Mouse (Mus musculus) layer of hippocampus, adult 2 months (tissue): Measurements from ENCODE around the gene Map3k7cl. TPM values are rescaled to one million over a fixed set of nuclear protein-coding genes. Genes with fewer than 3 reads are reported as not detected.

Experiments
- DNase-seq, 2 experiments: peaks; one replicate each; pipeline ENCODE4 v3.0.0; 2022; ENCODE audit warnings: low spot score in 2 of 2
- H3K27ac ChIP-seq: fragments of 200-600 bp; 2 replicates; pipeline ENCODE4 v1.8.1; 2022
- H3K4me3 ChIP-seq: fragments of 200-600 bp; 2 replicates; pipeline ENCODE4 v1.8.1; 2022; ENCODE audit warnings: mild to moderate bottlenecking
- CTCF ChIP-seq: fragments of 200-600 bp; conservative IDR thresholded peaks from 2 replicates; pipeline ENCODE4 v1.8.1; 2022; ENCODE audit warnings: antibody characterized with exemption, mild to moderate bottlenecking, moderate library complexity
- total RNA-seq, 2 experiments: library from RNA; stranded (reverse); gene quantifications; 2 replicates each; pipeline ENCODE4 v1.2.3; 2021

Gene Map3k7cl
- total RNA-seq, 2 experiments from 2014 or later: 0.49 TPM; not detected in 1

DNA sequence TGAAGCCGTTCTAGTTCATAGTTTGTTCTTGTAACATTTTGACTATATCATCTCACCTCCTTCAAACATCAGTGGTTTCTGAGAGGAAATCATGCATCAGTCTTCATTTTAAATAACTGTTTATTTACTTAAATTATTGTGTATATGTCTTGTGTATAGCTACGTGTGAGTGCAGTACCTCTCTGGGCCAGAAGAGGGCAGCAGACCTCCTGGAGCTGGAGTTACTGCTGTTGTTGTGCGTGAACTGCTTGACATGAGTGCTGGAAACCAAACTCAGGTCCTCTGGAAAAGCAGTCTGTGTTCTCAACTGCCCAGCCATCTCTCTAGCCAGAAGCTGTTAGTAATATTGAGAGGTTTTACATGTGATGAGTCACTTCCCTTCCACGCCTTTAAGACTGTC is 73.6 kb downstream of the Map3k7cl start:
- H3K27ac ChIP-seq: no peak overlapping the region
- peak; percentile 51 for TF ChIP-seq CTCF
- no peak for DNase-seq
- no peak overlapping the region for H3K4me3 ChIP-seq

DNA sequence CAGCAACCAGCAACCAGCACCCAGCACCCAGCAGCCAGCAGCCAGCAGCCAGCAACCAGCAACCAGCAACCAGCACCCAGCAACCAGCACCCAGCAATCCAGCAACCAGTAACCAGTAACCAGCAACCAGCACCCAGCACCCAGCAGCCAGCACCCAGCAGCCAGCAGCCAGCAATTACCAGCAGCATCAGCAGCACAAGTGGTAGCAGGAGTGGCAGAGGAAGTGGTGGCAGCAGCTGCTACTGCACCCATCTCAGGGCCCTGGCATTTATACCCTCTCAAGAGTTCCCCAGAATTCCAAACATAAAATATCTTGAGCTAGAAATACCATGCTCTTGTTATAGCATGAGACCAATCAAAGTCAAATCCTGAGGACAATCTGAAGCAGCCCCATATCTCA is 81.6 kb downstream of the Map3k7cl start:
- no peak for DNase-seq
- no peak overlapping the region for H3K4me3 ChIP-seq
- no peak overlapping the region for H3K27ac ChIP-seq
- no peak for TF ChIP-seq CTCF

GRCm38 (mm10) chr16:87635213-87635755 is 82.2 kb downstream of the Map3k7cl start:
- H3K27ac ChIP-seq: no peak overlapping the region
- TF ChIP-seq CTCF: no peak
- no peak overlapping the region for H3K4me3 ChIP-seq
- no peak for DNase-seq

DNA sequence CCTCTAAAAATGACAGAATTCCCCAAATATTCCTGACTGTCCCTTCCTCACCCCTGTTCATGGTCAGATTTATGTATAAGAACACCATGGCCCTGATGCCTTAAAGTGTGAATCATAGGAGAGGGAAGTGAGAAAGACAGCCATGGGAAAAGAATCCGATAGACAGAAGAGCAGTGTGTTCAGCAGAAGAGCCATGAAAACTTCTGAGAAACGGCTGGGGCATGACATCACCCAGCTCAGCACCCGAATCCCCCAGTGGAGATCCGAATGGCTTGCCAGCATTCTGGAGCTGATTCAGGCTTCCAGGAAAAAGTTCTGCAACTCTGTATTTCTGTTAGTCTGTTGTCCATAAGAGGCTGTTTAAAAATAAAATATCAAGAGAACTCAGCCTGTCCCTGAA is 82.7 kb downstream of the Map3k7cl start:
- no peak overlapping the region for H3K27ac ChIP-seq
- TF ChIP-seq CTCF: no peak
- no peak overlapping the region for H3K4me3 ChIP-seq
- no peak for DNase-seq

GRCm38 (mm10) chr16:87638098-87638497 is 85.0 kb downstream of the Map3k7cl start:
- no peak for TF ChIP-seq CTCF
- DNase-seq: no peak
- Histone ChIP-seq H3K27ac (no peak overlapping the region), H3K4me3 (no peak overlapping the region)

DNA sequence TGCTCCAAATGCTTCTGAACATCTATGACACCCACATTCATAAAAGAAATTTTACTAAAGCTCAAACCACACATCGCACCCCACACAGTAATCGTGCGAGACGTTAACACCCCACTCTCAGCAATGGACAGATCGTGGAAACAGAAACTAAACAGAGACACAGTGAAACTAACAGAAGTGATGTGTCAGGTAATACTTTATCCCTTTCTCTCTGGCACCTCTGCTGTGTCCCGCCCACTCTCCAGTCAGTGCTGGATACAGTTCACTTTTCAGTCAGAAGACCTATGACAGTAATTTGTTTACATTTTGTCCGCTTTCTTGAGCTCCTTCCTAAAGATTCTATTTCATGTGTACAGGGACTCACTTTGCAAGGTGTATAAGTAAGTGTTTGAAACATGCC is 89.1 kb downstream of the Map3k7cl start:
- Histone ChIP-seq H3K27ac (no peak overlapping the region), H3K4me3 (no peak overlapping the region)
- no peak for DNase-seq
- no peak for TF ChIP-seq CTCF

DNA sequence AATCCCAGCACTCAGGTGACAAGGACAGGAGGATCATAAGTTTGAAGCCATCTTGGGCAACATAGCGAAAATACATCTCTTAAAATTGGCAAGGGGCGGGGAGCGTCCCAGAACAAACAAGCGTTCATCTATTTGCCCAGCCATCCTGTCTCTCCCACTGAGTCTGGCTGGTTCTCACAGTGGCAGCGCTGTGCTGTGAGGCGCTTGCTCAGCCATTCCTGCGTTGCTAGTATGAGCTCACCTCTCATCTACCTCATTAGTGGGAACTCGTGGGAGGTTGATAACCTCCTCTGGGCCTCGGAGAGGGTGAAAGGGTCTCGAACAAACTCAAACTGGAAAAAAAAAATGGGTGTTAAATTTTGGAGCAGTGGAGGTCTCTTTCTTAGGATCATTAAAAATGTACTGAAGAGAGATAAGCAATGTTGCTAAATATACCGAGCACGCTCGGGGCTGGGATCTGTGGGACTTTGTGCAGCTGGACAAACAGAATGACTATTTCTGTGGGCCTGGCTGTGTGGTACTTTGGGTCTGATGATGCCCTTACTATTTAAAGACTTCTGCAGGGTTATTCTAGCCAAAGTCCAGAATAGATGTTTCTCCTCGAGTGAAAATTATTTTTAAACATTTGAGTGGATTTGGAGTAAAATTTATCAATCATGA is 91.1 kb downstream of the Map3k7cl start:
- no peak for DNase-seq
- TF ChIP-seq CTCF: no peak
- Histone ChIP-seq H3K4me3 (no peak overlapping the region), H3K27ac (no peak overlapping the region)

Other genes with a start within 250 kb of the Map3k7cl start
- gene N6amt1, start 199.1 kb upstream of the Map3k7cl start, total RNA-seq: 10 to 100 TPM; 19.7 to 20.8 TPM
- 10 to 100 TPM; 45.3 to 45.7 TPM for gene Ltn1, start 120.7 kb upstream of the Map3k7cl start, total RNA-seq
- gene Rwdd2b, start 112.8 kb upstream of the Map3k7cl start, total RNA-seq: 10 to 100 TPM; 11.0 to 11.9 TPM
- 10 to 100 TPM; 45.0 to 48.5 TPM for gene Usp16, start 98.6 kb upstream of the Map3k7cl start, total RNA-seq
- gene Cct8, start 57.5 kb upstream of the Map3k7cl start, total RNA-seq: 100 to 1,000 TPM; 167 to 173 TPM
- gene Bach1, start 145.6 kb downstream of the Map3k7cl start, total RNA-seq: 10 to 100 TPM; 11.3 TPM